Mouse (Mus musculus): Measurements from ENCODE around the gene Bpifa5. TPM values are rescaled to one million over a fixed set of nuclear protein-coding genes. Genes with fewer than 3 reads are reported as not detected.

Gene Bpifa5
- polyA plus RNA-seq, 1 experiment from 2014 or later: not detected

DNA sequence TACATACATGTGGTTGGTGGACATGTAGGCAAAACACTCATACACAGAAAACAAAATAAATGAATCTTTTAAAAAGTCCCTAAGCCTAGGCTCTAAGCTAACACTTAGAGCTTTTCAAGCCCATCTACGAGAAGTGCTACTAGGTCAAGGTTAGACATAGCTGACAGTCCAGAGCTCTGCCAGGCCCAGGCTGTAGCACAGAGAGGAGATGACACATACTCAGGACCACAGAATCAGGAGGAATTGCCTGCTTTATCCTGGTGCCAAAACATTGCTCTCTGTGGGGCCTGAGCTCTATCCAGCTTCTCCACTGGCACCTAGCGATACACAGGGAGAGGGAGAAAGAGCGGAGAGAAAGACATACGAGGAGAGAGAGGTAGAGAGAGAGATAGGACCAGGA, 30.7 kb downstream of the Bpifa5 start:
- Histone ChIP-seq H3K27ac (ENCODE audit: low read length) (no peak overlapping the region), H3K9me3 (ENCODE audit: control insufficient read depth, low read length) (no peaks in the 10 kb centered on the region)
- 73% methylated on average over 4 of the region's 4 CpGs for WGBS

DNA sequence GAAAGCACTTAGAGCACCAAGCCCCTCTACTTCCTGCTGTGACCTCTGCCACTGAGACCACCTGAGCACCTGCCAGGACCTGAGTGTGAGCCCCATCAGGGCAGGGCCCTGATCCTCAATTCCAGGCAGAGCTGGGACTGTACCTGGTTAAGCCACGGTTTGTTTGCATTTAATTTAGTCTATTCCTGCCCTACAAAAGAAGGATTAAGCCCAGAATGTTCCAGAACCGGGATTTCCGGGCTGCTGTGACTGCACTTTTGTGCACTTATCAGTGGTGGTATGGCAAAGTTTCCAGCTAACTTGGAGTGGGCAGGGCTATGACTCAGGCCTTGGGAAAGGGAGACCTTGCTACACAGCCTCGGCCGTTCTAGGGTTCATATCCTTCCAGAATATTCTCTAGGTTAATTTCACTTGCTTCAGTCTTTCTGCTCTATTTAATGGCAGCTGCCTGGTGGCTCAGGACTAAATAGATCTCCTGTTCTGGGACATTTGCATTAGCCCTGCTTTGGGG, 31.6 kb downstream of the Bpifa5 start:
- Histone ChIP-seq H3K36me3 (ENCODE audit: control insufficient read depth, insufficient read depth, low read length) (no peaks in the 10 kb centered on the region), H3K27me3 (ENCODE audit: control insufficient read depth, insufficient read depth, low read depth, low read length) (no peaks in the 10 kb centered on the region), H3K27ac (ENCODE audit: low read length) (no peak overlapping the region), H3K9me3 (ENCODE audit: control insufficient read depth, low read length) (no peaks in the 10 kb centered on the region), H3K4me2 (ENCODE audit: low read depth, low read length) (no peak overlapping the region), H3K4me1 (replicated peaks; ENCODE audit: control insufficient read depth, insufficient read depth, low read length) (no peaks in the 10 kb centered on the region), H3K9ac (ENCODE audit: low read length) (no peak overlapping the region), H3K4me3 (ENCODE audit: low read length) (no peak overlapping the region)
- no peak for ATAC-seq (ENCODE audit: low read depth)
- 53% methylated on average over 5 of the region's 5 CpGs for WGBS

More for the DNA sequence above, 30.7 kb downstream of the Bpifa5 start:
- Histone ChIP-seq H3K4me1 (replicated peaks; ENCODE audit: control insufficient read depth, insufficient read depth, low read length) (no peaks in the 10 kb centered on the region), H3K36me3 (ENCODE audit: control insufficient read depth, insufficient read depth, low read length) (no peaks in the 10 kb centered on the region), H3K27me3 (ENCODE audit: control insufficient read depth, insufficient read depth, low read depth, low read length) (no peaks in the 10 kb centered on the region), H3K9ac (ENCODE audit: low read length) (no peak overlapping the region), H3K4me2 (ENCODE audit: low read depth, low read length) (no peak overlapping the region), H3K4me3 (ENCODE audit: low read length) (no peak overlapping the region)
- ATAC-seq (ENCODE audit: low read depth): no peak

DNA sequence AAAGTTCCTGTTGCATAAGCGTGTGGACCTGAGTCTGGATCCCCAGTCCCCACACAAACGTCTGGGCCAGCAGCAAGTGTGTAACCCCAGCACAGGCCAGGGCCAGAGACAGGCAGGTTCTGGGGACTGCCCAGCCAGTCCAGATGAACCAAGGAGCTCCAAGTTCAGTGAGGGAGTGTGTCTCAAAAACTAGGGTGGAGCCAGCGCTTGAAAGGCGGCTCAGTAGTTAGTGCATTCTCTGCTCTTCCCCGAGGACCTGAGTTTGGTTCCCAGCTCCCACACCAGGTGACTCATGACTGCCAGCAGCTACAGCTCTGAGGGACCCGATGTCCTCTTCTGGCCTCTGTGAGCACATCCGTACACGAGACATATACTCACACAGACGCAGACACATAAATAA, 34.6 kb downstream of the Bpifa5 start:
- Histone ChIP-seq H3K4me3 (ENCODE audit: low read length) (no peak overlapping the region), H3K9me3 (ENCODE audit: control insufficient read depth, low read length) (no peaks in the 10 kb centered on the region), H3K4me1 (replicated peaks; ENCODE audit: control insufficient read depth, insufficient read depth, low read length) (no peaks in the 10 kb centered on the region), H3K36me3 (ENCODE audit: control insufficient read depth, insufficient read depth, low read length) (no peaks in the 10 kb centered on the region), H3K27me3 (ENCODE audit: control insufficient read depth, insufficient read depth, low read depth, low read length) (no peaks in the 10 kb centered on the region), H3K9ac (ENCODE audit: low read length) (no peak overlapping the region), H3K4me2 (ENCODE audit: low read depth, low read length) (no peak overlapping the region), H3K27ac (ENCODE audit: low read length) (no peak overlapping the region)
- no peak for ATAC-seq (ENCODE audit: low read depth)
- WGBS: 86% methylated on average over 9 of the region's 9 CpGs

DNA sequence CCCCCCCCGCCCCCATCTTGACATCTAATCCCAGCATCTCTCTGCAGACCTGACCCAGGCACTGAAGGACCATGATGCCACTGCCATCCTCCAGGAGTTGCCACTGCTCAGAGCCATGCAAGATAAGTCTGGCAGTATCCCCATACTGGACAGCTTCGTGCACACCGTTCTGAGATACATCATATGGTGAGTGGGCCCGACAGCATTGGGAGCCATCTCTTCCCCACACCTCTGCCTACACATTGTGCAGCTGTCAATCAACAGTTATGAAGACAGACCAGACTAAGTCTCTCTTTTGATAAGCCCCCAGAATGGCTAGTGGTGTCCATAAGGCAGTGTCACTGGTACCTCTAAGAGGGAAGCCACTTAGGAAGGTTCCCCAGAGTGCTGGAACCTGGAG, 42.2 kb downstream of the Bpifa5 start:
- Histone ChIP-seq H3K27me3 (ENCODE audit: control insufficient read depth, insufficient read depth, low read depth, low read length) (no peaks in the 10 kb centered on the region), H3K36me3 (ENCODE audit: control insufficient read depth, insufficient read depth, low read length) (no peaks in the 10 kb centered on the region), H3K9ac (ENCODE audit: low read length) (no peak overlapping the region), H3K9me3 (ENCODE audit: control insufficient read depth, low read length) (no peaks in the 10 kb centered on the region), H3K4me1 (replicated peaks; ENCODE audit: control insufficient read depth, insufficient read depth, low read length) (no peaks in the 10 kb centered on the region), H3K4me3 (ENCODE audit: low read length) (no peak overlapping the region), H3K27ac (ENCODE audit: low read length) (no peak overlapping the region), H3K4me2 (ENCODE audit: low read depth, low read length) (no peak overlapping the region)
- 89% methylated on average over 4 of the region's 4 CpGs for WGBS
- ATAC-seq (ENCODE audit: low read depth): no peak

DNA sequence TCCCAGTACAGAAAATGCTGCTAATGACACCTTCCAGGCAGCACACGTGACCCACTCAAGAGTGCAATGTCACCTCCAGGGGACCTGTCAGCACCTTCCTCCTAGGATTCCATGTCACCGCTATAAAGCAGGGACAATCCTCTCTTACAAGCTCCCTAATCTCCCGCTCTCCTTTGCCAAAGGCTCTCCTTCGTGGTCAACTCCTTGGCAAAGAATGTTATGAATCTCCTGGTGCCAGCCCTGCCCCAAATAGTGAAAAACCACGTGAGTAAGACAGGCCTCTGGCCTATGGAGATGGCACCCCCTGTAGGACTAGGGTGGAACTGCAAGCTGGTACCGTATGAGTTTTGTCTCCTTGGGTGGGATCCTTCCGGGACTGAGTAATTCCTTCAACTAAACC, 44.5 kb downstream of the Bpifa5 start:
- Histone ChIP-seq H3K36me3 (ENCODE audit: control insufficient read depth, insufficient read depth, low read length) (no peaks in the 10 kb centered on the region), H3K27ac (ENCODE audit: low read length) (no peak overlapping the region), H3K9me3 (ENCODE audit: control insufficient read depth, low read length) (no peaks in the 10 kb centered on the region), H3K4me2 (ENCODE audit: low read depth, low read length) (no peak overlapping the region), H3K4me1 (replicated peaks; ENCODE audit: control insufficient read depth, insufficient read depth, low read length) (no peaks in the 10 kb centered on the region), H3K27me3 (ENCODE audit: control insufficient read depth, insufficient read depth, low read depth, low read length) (no peaks in the 10 kb centered on the region), H3K9ac (ENCODE audit: low read length) (no peak overlapping the region), H3K4me3 (ENCODE audit: low read length) (no peak overlapping the region)
- 51% methylated on average over 7 of the region's 7 CpGs for WGBS
- no peak for ATAC-seq (ENCODE audit: low read depth)

DNA sequence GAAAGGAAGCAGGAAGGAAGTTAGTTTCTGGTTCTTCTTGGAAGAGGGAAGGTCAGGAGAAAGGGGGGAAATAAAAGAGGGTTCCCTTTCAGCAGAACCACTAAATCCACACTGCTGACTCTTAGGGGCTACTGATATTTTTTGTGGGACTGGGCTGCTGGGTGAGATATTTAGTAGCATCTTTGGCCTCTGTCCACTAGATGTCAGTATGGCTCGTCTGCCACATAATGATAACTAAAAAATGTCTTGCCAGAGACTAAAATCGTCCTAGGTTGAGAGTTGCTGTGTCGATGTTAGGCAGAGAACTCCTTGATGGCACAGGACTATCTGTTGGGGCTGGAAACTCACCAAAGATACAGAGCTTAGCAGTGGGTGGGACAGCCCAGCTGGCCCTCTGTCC, 46.7 kb downstream of the Bpifa5 start:
- Histone ChIP-seq H3K27ac (ENCODE audit: low read length) (no peak overlapping the region), H3K4me2 (ENCODE audit: low read depth, low read length) (no peak overlapping the region), H3K9ac (ENCODE audit: low read length) (no peak overlapping the region), H3K4me3 (ENCODE audit: low read length) (no peak overlapping the region), H3K9me3 (ENCODE audit: control insufficient read depth, low read length) (no peaks in the 10 kb centered on the region), H3K27me3 (ENCODE audit: control insufficient read depth, insufficient read depth, low read depth, low read length) (no peaks in the 10 kb centered on the region), H3K36me3 (ENCODE audit: control insufficient read depth, insufficient read depth, low read length) (no peaks in the 10 kb centered on the region), H3K4me1 (replicated peaks; ENCODE audit: control insufficient read depth, insufficient read depth, low read length) (no peaks in the 10 kb centered on the region)
- no peak for ATAC-seq (ENCODE audit: low read depth)
- WGBS: 3% methylated on average over 3 of the region's 3 CpGs

DNA sequence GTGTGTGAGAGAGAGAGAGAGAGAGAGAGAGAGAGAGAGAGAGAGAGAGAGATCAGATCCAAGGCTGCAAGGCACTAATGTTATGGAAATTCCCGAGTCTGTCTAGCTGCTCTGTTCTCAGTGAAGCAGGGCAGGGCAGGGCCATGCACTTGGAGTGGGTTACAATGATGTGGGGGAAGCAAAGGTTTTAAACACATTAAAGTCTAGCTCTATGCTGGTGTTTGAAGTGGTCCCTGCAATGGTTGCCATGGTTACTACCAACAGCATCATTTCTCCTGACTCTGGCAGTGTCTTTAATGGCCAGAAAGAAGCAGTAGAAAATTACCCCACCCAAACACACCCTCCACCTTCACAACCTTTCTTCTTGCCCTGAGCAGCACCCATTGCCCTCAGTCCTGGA, 48.7 kb downstream of the Bpifa5 start:
- no peaks in the 10 kb centered on the region for H3K9me3 ChIP-seq (ENCODE audit: control insufficient read depth, low read length)
- no peaks in the 10 kb centered on the region for H3K36me3 ChIP-seq (ENCODE audit: control insufficient read depth, insufficient read depth, low read length)
- H3K4me2 ChIP-seq (ENCODE audit: low read depth, low read length): no peak overlapping the region
- no peaks in the 10 kb centered on the region for H3K4me1 ChIP-seq (replicated peaks; ENCODE audit: control insufficient read depth, insufficient read depth, low read length)
- no peaks in the 10 kb centered on the region for H3K27me3 ChIP-seq (ENCODE audit: control insufficient read depth, insufficient read depth, low read depth, low read length)
- H3K9ac ChIP-seq (ENCODE audit: low read length): no peak overlapping the region
- WGBS: 31% methylated on average over 1 of the region's 1 CpGs
- no peak overlapping the region for H3K4me3 ChIP-seq (ENCODE audit: low read length)
- ATAC-seq (ENCODE audit: low read depth): no peak
- H3K27ac ChIP-seq (ENCODE audit: low read length): no peak overlapping the region

DNA sequence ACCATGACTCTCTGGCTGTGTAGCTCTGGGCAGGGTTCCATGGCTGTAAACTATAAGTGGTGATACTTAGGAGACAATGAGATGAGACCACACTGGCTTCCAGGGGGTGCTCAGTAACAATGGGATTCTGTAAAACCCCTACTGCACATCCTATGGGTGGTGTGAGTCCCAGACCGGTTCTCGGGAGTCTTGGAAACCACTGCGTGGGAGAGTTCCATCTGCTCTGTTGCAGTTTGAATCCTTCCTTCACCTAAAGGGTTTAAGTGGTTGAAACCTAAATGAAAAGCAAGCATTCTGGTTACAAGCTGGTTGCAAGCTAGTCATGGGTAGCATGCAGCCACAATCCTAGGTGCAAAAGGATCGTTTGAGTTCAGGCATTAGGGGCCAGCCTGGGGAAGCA, 49.5 kb downstream of the Bpifa5 start:
- no peak for ATAC-seq (ENCODE audit: low read depth)

DNA sequence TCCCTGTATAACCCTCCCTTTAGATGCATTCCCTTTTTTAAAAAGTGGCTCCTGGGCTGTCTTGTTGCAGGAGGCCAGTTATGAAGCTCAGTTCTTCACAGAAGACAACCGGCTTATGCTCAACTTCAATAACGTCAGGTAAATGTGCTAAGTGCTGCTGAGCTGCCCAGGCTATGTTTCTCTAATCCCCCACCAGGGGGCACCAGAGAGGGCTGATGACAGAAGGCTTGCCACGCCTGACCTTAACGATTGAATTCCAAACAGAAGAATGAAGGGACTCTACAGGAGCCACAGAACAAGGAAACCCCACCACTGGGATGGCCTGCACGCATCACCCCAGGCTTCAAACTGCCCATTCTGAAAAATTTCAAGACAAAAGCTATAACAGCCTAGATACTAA, 52.8 kb downstream of the Bpifa5 start:
- Histone ChIP-seq H3K4me2 (ENCODE audit: low read depth, low read length) (no peak overlapping the region), H3K4me3 (ENCODE audit: low read length) (no peak overlapping the region), H3K27me3 (ENCODE audit: control insufficient read depth, insufficient read depth, low read depth, low read length) (no peaks in the 10 kb centered on the region), H3K36me3 (ENCODE audit: control insufficient read depth, insufficient read depth, low read length) (no peaks in the 10 kb centered on the region), H3K9me3 (ENCODE audit: control insufficient read depth, low read length) (no peaks in the 10 kb centered on the region), H3K4me1 (replicated peaks; ENCODE audit: control insufficient read depth, insufficient read depth, low read length) (no peaks in the 10 kb centered on the region), H3K9ac (ENCODE audit: low read length) (no peak overlapping the region), H3K27ac (ENCODE audit: low read length) (no peak overlapping the region)
- ATAC-seq (ENCODE audit: low read depth): 0 out of 2 replicates have a peak, but pooled peaks have one; percentile 45
- WGBS: 8% methylated on average over 5 of the region's 5 CpGs

More for the DNA sequence above, 49.5 kb downstream of the Bpifa5 start:
- H3K27me3 ChIP-seq (ENCODE audit: control insufficient read depth, insufficient read depth, low read depth, low read length): no peaks in the 10 kb centered on the region
- no peak overlapping the region for H3K9ac ChIP-seq (ENCODE audit: low read length)
- H3K27ac ChIP-seq (ENCODE audit: low read length): no peak overlapping the region
- 80% methylated on average over 4 of the region's 4 CpGs for whole genome bisulfite sequencing
- H3K4me3 ChIP-seq (ENCODE audit: low read length): no peak overlapping the region
- H3K4me1 ChIP-seq (replicated peaks; ENCODE audit: control insufficient read depth, insufficient read depth, low read length): no peaks in the 10 kb centered on the region
- no peak overlapping the region for H3K4me2 ChIP-seq (ENCODE audit: low read depth, low read length)
- no peaks in the 10 kb centered on the region for H3K36me3 ChIP-seq (ENCODE audit: control insufficient read depth, insufficient read depth, low read length)
- no peaks in the 10 kb centered on the region for H3K9me3 ChIP-seq (ENCODE audit: control insufficient read depth, low read length)

Measured in lung, embryonic 16.5 days (tissue).